Mouse (Mus musculus) left cerebral cortex, postnatal 36 days (tissue): ENCODE data around the gene Olfr1148. TPM values are rescaled to one million over a fixed set of nuclear protein-coding genes. Genes with fewer than 3 reads are reported as not detected.

Experiments used
- DNase-seq, 2 experiments: peaks; one replicate each; pipeline ENCODE4 v3.0.0; 2021 to 2022; ENCODE audit warnings: low spot score in 2 of 2, mixed read lengths in 1 of 2
- intact Hi-C: fragments of 180-260 bp; cut with DNase I; formaldehyde crosslinking; loops from one replicate; pipeline ENCODE4 v1.15.1; 2025
- total RNA-seq, 2 experiments: library from RNA; stranded (reverse); gene quantifications; 2 replicates each; pipeline ENCODE4 v1.2.3; 2021

The Olfr1148 gene
- not detected for total RNA-seq

DNA sequence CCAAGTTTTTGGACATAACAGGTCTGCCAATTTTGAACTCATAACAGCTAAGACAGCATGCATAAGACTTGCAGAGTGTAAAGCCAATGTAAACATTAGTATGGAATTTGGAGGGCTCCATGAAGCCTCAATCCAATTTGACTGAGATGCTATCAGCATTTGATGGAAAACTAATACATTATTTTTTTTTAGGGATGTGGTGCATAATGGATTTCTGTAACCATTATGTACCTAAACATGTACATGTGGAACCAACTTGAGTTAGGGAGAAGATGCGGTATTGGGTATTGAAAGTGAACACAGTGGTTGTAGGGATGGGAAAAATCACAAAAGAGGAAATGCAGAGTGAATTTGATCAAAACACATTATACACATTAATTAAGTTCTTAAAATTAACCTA lies at the start of gene Olfr1148:
TSS of gene Olfr1148 (plus strand) at position 301 of the 400 bp plus-strand sequence.
- no peak for DNase-seq
- intact Hi-C loops: no loop called here

GRCm38 (mm10) chr2:87800292-87800691 lies 30.0 kb upstream of the Olfr1148 start, which contains the start of gene Olfr1143:
Gene Olfr1143, plus strand, starts transcription at chr2:87800592.
- DNase-seq: no peak
- intact Hi-C loops: no loop called here

DNA sequence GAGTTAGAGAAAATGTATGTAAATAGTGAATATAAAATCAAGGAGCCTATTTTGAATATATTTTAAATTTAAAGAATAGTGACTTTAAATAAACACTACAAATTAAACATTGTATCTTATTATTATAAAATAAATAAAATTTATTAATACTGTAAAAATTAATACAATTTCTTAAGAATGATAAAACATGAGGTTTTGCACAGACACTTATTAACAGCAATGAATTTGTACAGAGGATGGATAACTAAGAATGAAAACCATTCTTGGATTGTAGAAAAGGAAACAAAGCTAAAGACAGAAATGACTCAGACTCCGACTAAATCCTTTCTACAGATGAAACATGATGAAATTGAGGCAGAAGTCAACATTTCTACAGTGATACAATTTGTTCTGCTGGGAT lies 20.8 kb upstream of the Olfr1148 start, which contains the start of gene Olfr1145:
TSS of gene Olfr1145 (plus strand) at position 301 of the 400 bp plus-strand sequence.
- DNase-seq: no peak
- intact Hi-C loops: no loop called here

DNA sequence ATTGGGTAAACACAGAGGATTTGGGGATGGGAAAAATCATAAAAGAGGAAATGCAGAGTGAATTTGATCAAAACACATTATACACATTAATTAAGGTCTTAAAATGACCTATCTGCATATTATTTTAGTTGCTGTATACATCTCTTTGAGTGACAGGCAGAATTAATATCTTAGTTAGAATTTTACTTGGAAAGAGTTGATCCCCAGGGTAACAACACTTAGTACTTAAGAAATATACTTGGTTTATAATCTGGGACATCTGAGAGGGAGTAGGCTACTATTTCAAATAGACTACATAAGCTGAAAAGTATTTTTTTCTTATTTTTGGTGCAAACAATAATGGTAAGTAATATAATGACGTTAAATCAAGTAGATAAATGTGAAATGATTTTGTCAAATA lies 13.4 kb downstream of the Olfr1148 start, which contains the start of gene Olfr1150-ps1:
TSS of gene Olfr1150-ps1 (plus strand) at position 301 of the 400 bp plus-strand sequence.
- no peak for DNase-seq
- intact Hi-C loops: no loop called here

- intact Hi-C loops: no loop called here
- DNase-seq: no peak
Measured at GRCm38 (mm10) chr2:87855562-87855961, 25.2 kb downstream of the Olfr1148 start, which contains the start of gene Olfr1151. Gene Olfr1151, plus strand, starts transcription at chr2:87855862.

- DNase-seq: no peak
- intact Hi-C loops: no loop called here
Measured at GRCm38 (mm10) chr2:87866192-87866591, 35.9 kb downstream of the Olfr1148 start, which contains the start of gene Olfr1152. Gene Olfr1152, plus strand, starts transcription at chr2:87866492.

Other genes starting within 250 kb of the Olfr1148 start
- gene Olfr1130, start 224.3 kb upstream of the Olfr1148 start, total RNA-seq: not detected
- not detected for gene Olfr1131, start 203.4 kb upstream of the Olfr1148 start, total RNA-seq
- not detected for gene Olfr1132, start 193.0 kb upstream of the Olfr1148 start, total RNA-seq
- gene Olfr1133, start 183.2 kb upstream of the Olfr1148 start, total RNA-seq: not detected
- gene Olfr1134, start 172.1 kb upstream of the Olfr1148 start, total RNA-seq: not detected
- gene Olfr1135, start 156.9 kb upstream of the Olfr1148 start, total RNA-seq: not detected
- gene Olfr1136, start 136.6 kb upstream of the Olfr1148 start, total RNA-seq: not detected
- not detected for gene Olfr1137, start 117.4 kb upstream of the Olfr1148 start, total RNA-seq
- not detected for gene Olfr1138, start 90.6 kb upstream of the Olfr1148 start, total RNA-seq
- not detected for gene Olfr1140, start 86.8 kb upstream of the Olfr1148 start, total RNA-seq
- not detected for gene Olfr1141, start 76.5 kb upstream of the Olfr1148 start, total RNA-seq
- not detected for gene Olfr152, start 51.0 kb upstream of the Olfr1148 start, total RNA-seq
- not detected for gene Olfr1143, start 29.9 kb upstream of the Olfr1148 start, total RNA-seq
- gene Olfr1145, start 20.7 kb upstream of the Olfr1148 start, total RNA-seq: not detected
- gene Olfr1150-ps1, start 13.5 kb downstream of the Olfr1148 start, total RNA-seq: not detected
- gene Olfr1151, start 25.3 kb downstream of the Olfr1148 start, total RNA-seq: not detected
- gene Olfr1152, start 36.0 kb downstream of the Olfr1148 start, total RNA-seq: not detected
- not detected for gene Olfr1153, start 64.4 kb downstream of the Olfr1148 start, total RNA-seq
- gene Olfr1154, start 74.6 kb downstream of the Olfr1148 start, total RNA-seq: not detected
- gene Olfr1155, start 114.6 kb downstream of the Olfr1148 start, total RNA-seq: not detected
- gene Olfr1156, start 122.6 kb downstream of the Olfr1148 start, total RNA-seq: not detected
- gene Olfr1157, start 137.8 kb downstream of the Olfr1148 start, total RNA-seq: not detected
- gene Olfr74, start 144.1 kb downstream of the Olfr1148 start, total RNA-seq: not detected
- not detected for gene Olfr1158, start 159.6 kb downstream of the Olfr1148 start, total RNA-seq
- gene Olfr1160, start 177.7 kb downstream of the Olfr1148 start, total RNA-seq: not detected
- gene Olfr1161, start 192.2 kb downstream of the Olfr1148 start, total RNA-seq: not detected
- gene Olfr73, start 207.2 kb downstream of the Olfr1148 start, total RNA-seq: not detected
- not detected for gene Olfr1162, start 220.6 kb downstream of the Olfr1148 start, total RNA-seq
- not detected for gene Olfr1163, start 241.3 kb downstream of the Olfr1148 start, total RNA-seq